Mouse (Mus musculus) kidney, postnatal 0 days (tissue): ENCODE data around the gene Pigl. TPM values are rescaled to one million over a fixed set of nuclear protein-coding genes. Genes with fewer than 3 reads are reported as not detected.

Experiments
- ATAC-seq: fragments of 200-750 bp; cut with Nextera tagmentation; replicated peaks from 2 replicates; pipeline ENCODE4 v1.8.0; 2017; ENCODE audit warnings: low read depth, moderate number of reproducible peaks, moderate TSS enrichment, moderate library complexity; ENCODE audit not compliant: low FRiP score
- DNase-seq: peaks from one replicate; pipeline ENCODE4 v3.0.0-alpha.2; 2016; ENCODE audit warnings: low spot score
- H3K27ac ChIP-seq: fragments of 300-500 bp; sonication (generic); 2 replicates; pipeline ENCODE4 v1.5.1; 2014; ENCODE audit warnings: mild to moderate bottlenecking
- H3K27me3 ChIP-seq: fragments of 300-500 bp; sonication (generic); 2 replicates; pipeline ENCODE4 v1.6.1; 2014; ENCODE audit warnings: low read length, mixed read lengths; ENCODE audit not compliant: insufficient read depth
- H3K36me3 ChIP-seq: fragments of 300-500 bp; sonication (generic); 2 replicates; pipeline ENCODE4 v1.6.1; 2014; ENCODE audit warnings: low read length, mixed read lengths; ENCODE audit not compliant: insufficient read depth
- H3K4me1 ChIP-seq: fragments of 300-500 bp; sonication (generic); replicated peaks from 2 replicates; pipeline ENCODE4 v1.6.1; 2014; ENCODE audit warnings: antibody characterized with exemption, low read length, mixed read lengths; ENCODE audit not compliant: insufficient read depth
- H3K4me2 ChIP-seq: fragments of 300-500 bp; sonication (generic); 2 replicates; pipeline ENCODE4 v1.6.1; 2014; ENCODE audit warnings: mild to moderate bottlenecking, low read length, moderate library complexity, mixed read lengths
- H3K4me3 ChIP-seq: fragments of 300-500 bp; sonication (generic); replicated peaks from 2 replicates; pipeline ENCODE4 v1.5.1; 2014; ENCODE audit warnings: low read depth, low read length
- H3K9ac ChIP-seq: fragments of 300-500 bp; sonication (generic); 2 replicates; pipeline ENCODE4 v1.6.1; 2014; ENCODE audit warnings: low read depth, low read length
- H3K9me3 ChIP-seq: fragments of 300-500 bp; sonication (generic); replicated peaks from 2 replicates; pipeline ENCODE4 v1.6.1; 2016; ENCODE audit warnings: low read length, inconsistent platforms, mixed read lengths
- CTCF ChIP-seq: IDR thresholded peaks from 2 replicates; pipeline ENCODE4 v1.5.1; 2016; ENCODE audit warnings: antibody characterized with exemption, low read depth, mild to moderate bottlenecking, moderate library complexity
- WGBS: fragments of 180-500 bp; shearing (Covaris S2); extraction: QIAGEN DNeasy Blood & Tissue Kit; methylation state at CpG from one replicate; pipeline ENCODE4 v1.1.7; 2014; 5-methylcytosine and 5-hydroxymethylcytosine counted together
- polyA plus RNA-seq: library from polyadenylated mRNA; unstranded; fragments of >200 nt; fragmentation: Nextera tagmentation; extraction: Ambion mirVana; gene quantifications from 2 replicates; pipeline ENCODE4 v1.2.1, GENCODE M21; 2015

The Pigl gene
- polyA plus RNA-seq, 1 experiment from 2014 or later, result 8.3 TPM

DNA sequence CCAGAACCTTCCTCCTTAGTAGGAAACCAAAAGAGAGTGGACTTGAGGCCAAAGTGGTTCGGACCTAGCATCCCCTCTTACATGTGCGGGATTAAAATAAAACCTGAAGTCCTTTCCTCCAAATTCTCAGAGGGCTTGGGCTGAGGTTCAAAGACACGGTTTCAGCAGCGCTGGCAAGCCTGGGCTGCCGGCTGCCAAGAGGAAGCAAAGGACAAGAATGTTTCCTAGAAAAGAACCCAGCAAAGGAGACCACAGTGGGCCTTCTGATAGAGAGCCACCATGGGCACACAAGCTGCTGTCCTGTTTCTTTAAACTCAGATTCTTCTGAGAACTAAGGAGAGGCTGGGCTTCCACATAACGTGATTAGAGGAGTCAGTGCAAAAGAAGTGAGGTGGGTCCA lies 20.7 kb downstream of the Pigl start:
- Histone ChIP-seq H3K4me1 (no peaks in the 10 kb centered on the region), H3K27me3 (no peaks in the 10 kb centered on the region), H3K36me3 (no peaks in the 10 kb centered on the region), H3K9me3 (no peaks in the 10 kb centered on the region), H3K4me2 (no peak overlapping the region), H3K4me3 (no peak overlapping the region), H3K27ac (no peak overlapping the region), H3K9ac (no peak overlapping the region)
- no peak for TF ChIP-seq CTCF
- ATAC-seq (no peak), DNase-seq (no peak)
- 67% methylated on average over 6 of the region's 6 CpGs for WGBS

DNA sequence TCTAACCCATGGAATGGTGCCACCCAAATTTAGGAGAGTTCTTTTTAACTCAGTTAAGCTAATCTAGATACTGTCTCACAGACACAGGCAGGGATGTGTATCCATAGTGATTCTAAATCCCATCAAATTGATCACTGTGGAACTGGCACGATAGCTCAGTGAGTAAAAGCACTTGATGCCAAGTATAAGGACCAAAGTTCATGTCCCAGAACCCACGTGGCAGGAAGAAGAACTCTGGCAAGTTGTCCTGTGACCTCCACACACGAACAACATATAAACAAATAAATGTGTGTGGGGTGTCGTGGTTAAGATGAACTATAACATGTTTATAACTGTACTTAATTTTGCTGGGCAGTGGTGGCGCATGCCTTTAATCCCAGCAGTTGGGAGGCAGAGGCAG lies 21.3 kb downstream of the Pigl start:
- no peaks in the 10 kb centered on the region for H3K9me3 ChIP-seq

GRCm38 (mm10) chr11:62486949-62487348 lies 28.7 kb downstream of the Pigl start:
- no peaks in the 10 kb centered on the region for H3K9me3 ChIP-seq
- H3K27ac ChIP-seq, result no peak overlapping the region
- H3K27me3 ChIP-seq, result no peaks in the 10 kb centered on the region
- no peak for TF ChIP-seq CTCF
- H3K4me2 ChIP-seq, result no peak overlapping the region
- no peak overlapping the region for H3K9ac ChIP-seq
- no peaks in the 10 kb centered on the region for H3K36me3 ChIP-seq
- H3K4me3 ChIP-seq, result no peak overlapping the region
- DNase-seq, result no peak
- ATAC-seq, result no peak
- H3K4me1 ChIP-seq, result no peaks in the 10 kb centered on the region
- 93% methylated on average over 1 of the region's 1 CpGs for WGBS

More for the DNA sequence above, 21.3 kb downstream of the Pigl start:
- Histone ChIP-seq H3K4me3 (no peak overlapping the region), H3K9ac (no peak overlapping the region), H3K4me1 (no peaks in the 10 kb centered on the region), H3K27me3 (no peaks in the 10 kb centered on the region), H3K36me3 (no peaks in the 10 kb centered on the region), H3K4me2 (no peak overlapping the region), H3K27ac (no peak overlapping the region)
- DNase-seq (no peak), ATAC-seq (no peak)
- 83% methylated on average over 5 of the region's 5 CpGs for WGBS
- no peak for TF ChIP-seq CTCF

GRCm38 (mm10) chr11:62487540-62488350 lies 29.5 kb downstream of the Pigl start:
- Histone ChIP-seq H3K4me3 (no peak overlapping the region), H3K4me2 (no peak overlapping the region), H3K27ac (no peak overlapping the region), H3K9ac (no peak overlapping the region), H3K36me3 (no peaks in the 10 kb centered on the region), H3K9me3 (no peaks in the 10 kb centered on the region), H3K27me3 (no peaks in the 10 kb centered on the region), H3K4me1 (no peaks in the 10 kb centered on the region)
- WGBS, result 93% methylated on average over 10 of the region's 10 CpGs
- ATAC-seq, result no peak; the same call in 1 of the 2 replicates
- no peak for TF ChIP-seq CTCF
- peak; percentile 62 for DNase-seq

DNA sequence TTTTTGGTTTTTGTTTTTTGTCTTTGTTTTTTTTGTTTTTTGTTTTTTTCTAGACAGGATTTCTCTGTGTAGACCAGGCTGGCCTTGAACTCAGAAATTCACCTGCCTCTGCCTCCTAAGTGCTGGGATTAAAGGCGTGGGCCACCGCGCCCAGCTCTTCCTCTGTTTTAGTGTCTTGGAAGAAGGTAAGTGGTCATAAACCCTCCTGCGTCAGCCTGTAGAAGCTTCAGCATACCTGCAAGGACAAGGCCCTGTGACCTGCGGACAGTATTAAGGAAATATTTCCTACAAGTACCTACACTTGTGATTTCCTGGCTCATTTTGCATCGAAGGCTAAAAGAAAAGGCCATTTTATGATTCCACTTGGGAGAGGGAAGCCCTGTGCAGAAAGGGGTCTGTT lies 35.4 kb downstream of the Pigl start:
- no peaks in the 10 kb centered on the region for H3K36me3 ChIP-seq
- TF ChIP-seq CTCF, result no peak
- ATAC-seq, result no peak

DNA sequence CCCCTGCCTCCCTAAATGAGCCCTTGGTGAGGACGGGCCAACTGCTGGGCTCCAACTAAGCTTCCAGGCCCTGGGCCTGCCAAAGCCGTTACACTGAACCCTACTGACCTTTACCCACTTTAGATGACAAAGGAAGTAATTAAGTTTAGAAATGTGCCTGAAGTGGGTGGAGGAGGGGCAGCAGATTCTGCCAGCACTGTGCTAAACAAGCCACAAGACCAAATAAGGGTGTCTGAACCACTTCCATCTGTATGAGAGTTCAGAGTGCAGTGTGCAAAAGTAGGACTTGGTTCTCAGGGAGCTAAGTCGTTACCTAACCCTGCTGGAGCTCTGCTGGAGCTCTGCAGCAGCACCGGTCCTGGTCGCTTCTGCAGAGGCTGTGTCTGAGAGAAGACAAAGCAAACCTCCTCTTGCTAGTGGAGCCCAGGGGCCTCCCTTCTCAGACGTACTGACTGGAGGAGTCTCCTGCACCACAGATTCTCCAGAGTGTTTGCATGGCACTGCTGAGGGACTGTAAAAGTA lies 36.6 kb downstream of the Pigl start:
- DNase-seq (peak; percentile 78), ATAC-seq (peak; percentile 85)
- Histone ChIP-seq H3K4me2 (no peak overlapping the region), H3K27me3 (no peaks in the 10 kb centered on the region), H3K36me3 (no peaks in the 10 kb centered on the region), H3K27ac (peak overlapping the region; percentile 88), H3K4me1 (peaks cover 9% of the 10 kb centered on the region), H3K9ac (no peak overlapping the region), H3K4me3 (no peak overlapping the region), H3K9me3 (no peaks in the 10 kb centered on the region)
- TF ChIP-seq CTCF, result no peak
- 8% methylated on average over 6 of the region's 6 CpGs for WGBS

More for the DNA sequence above, 35.4 kb downstream of the Pigl start:
- no peak overlapping the region for H3K4me2 ChIP-seq
- H3K27ac ChIP-seq, result no peak overlapping the region
- peaks cover 9% of the 10 kb centered on the region for H3K4me1 ChIP-seq
- no peak overlapping the region for H3K4me3 ChIP-seq
- H3K9ac ChIP-seq, result no peak overlapping the region
- 96% methylated on average over 6 of the region's 6 CpGs for WGBS
- H3K27me3 ChIP-seq, result no peaks in the 10 kb centered on the region
- no peak for DNase-seq
- no peaks in the 10 kb centered on the region for H3K9me3 ChIP-seq
